Mouse (Mus musculus) telencephalon, adult 2 months (tissue): ENCODE data around the gene Cd36.
"Not testable (repeated sequence)": the region's sequence is repeated elsewhere in the genome, so short reads cannot be mapped to it uniquely, and the experiment has no call there.

Source experiments
- DNase-seq: peaks from one replicate; pipeline ENCODE4 v3.0.0-alpha.2; 2011; ENCODE audit warnings: low read depth, low spot score

Cd36 gene

DNA sequence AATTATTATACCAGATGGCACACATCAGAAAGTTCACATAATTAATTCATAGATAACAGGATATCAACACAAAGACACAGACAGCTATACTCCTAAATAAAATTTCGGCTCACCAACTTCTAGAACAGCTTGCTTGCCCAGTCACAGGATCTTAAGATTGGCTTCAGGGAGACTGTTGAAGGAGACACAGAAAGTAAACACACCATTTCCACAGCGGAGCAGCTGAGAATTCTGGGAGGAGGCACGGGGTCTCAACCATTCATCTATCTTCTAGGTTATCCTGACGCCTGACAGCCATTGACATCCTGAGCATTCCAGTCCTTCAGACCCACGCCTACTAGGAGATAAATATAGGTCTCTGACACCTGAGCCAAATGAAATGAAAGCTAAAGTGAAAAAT lies at the start of gene Cd36:
Cd36 (minus strand) TSS at position 204 of the 400 bp plus-strand sequence.
- no peak for DNase-seq

DNA sequence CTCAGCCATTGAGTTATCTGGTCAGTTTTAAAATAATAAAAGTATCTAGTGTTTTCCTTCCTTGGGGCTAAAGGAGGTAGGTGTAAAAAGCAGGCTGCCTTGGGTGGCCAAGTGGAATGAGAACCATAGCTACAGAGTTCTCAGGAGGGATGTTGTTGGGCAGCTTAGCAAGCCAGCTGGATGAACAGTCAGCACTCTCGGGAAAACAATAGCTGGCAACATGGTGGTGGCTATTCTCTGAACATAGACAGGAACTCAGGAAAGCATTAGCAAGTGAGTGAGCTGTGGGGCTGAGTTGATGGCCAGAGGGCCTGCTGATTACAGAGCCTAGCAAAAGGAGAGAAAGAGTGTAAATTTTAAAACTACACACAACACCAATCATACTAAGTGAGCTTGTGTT lies 45.9 kb upstream of the Cd36 start:
- DNase-seq: no peak

DNA sequence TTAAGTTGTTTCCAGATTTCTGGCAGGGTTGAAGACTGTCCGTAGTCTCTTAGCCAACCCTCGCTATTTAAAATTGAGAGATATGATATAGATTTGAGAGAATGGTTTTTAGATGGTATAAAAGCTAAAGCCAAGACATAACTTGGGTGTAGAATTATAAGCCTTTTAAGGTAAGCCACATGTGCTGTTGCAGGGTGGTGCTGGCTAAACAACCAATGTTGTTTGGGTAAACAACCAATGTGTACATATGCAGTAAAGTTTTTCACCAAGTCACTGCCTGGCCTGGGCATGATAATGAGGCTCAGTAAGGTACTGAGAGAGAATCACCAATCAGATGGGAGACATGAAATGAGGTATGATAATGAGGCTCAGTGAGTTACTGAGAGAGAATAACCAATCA lies 43.0 kb upstream of the Cd36 start:
- not testable (repeated sequence) for DNase-seq

DNA sequence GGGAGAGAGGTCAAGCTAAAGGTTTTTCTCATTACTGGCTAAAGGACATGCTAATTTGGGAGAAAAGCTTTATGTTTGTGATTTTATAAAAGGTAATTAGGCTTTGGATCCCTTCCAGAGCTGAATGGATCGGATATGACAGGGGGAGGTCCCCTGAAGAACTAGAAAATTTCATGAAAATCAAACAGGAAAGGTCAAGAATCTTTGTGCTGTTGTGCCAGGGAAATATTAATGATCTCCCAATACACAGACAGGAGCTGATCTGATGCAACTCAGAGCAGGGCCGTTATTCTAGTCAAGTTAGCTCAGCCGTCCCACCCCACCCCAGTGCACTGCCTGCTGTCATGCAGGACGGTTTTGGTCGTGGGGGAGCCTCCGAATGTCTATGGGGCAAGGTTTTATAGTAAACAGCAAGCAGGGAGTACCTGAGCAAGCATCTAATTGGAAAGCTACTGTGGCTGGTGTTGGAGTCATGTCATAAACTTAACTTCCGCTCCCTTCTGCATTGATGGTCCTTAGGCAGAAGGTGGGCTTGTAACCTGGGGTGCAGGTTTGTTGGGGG lies 40.5 kb upstream of the Cd36 start:
- DNase-seq: no peak

DNA sequence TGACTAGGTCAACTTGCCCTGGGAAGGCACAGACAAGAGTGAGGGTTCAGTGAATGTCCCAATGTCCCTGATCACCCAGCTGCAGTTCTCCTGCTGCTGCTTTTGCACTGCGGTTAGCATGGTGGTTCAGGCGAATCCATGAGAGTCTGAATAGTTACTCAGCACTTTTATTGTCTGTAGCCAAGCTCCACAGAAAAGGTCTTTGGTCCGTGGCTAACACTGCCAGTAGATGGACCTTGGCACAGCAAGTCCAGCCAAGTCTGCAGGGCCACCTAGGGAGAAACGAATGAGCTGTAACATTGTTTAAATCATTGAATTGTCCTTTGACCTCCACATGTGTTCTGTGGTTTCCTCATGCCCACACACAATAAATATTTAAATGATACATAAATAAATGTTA lies 39.9 kb upstream of the Cd36 start:
- DNase-seq: no peak

DNA sequence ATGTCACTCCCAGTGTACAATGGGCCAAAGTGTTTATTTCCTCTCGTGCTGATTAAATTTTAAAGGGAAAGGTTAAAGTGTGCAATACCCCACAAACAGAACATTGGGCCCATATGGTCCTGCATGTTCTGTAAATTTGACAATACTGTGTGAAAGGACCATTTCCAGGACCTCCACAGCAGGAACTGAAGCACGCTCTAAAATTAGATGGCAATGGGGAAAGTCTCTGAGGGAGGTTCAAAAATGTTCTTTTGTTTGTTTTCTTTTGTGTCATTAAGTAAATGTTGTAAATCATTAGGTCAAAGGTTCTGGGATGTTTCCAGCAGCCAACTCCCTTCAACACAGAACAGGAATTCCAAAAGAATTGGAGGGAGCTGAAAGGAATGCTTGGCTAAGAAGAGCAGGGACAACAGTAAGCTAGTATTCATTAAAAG lies 35.5 kb upstream of the Cd36 start:
- no peak for DNase-seq

DNA sequence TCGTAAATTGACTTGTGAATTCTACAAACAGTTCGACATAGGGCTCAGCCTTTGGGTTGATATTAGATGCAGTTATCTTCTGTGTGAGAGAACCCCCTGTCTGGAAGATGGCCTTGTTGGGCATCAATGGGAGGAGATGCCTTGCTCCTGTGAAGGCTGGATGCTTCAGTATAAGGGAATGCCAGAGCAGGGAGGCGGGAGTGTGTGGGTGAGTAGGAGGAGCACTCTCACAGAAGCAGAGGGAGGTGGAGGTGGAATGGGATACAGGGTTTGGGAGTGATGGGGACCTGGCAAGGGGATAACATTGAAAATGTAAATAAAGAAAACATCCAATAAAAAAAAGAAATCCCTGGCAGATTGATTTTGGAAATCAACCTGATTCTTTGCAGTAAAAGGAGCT lies 35.0 kb upstream of the Cd36 start:
- no peak for DNase-seq

DNA sequence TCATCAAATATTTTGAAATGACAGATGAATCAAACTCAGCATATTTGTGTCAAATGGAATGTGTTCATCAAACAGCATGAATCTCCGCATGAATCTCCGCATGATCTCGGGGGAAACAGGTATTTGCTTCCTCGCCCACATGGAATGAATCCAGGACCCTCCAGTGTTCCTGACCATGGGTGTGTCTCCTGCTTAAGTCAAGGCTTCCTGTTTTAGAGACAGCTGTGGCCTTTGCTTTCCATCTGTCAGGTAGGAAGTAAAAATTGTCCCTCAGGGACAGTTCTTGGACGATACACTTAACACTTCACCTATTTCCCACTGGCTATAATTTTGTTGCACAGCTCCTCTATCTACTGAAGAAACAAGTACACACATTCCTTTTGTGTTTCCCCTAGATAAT lies 30.4 kb upstream of the Cd36 start:
- DNase-seq: no peak

DNA sequence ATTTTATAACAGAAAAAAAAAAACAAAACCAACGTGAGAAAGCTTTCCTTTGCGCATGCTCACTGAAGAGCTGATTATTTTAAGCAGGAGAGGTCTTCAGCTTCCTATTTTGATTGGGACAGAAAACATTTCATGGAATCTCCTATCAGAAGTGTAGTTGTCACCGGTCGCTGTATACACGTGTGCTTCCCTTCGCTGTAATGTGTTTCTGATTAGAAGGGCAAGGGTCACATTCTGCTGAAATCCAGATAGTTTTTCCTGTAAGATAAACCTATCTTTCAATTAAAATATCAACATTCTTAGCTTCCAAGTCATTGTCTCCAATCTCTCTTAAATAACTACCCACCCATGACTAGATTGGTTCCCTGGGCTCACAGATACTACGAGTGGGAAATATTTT lies 16.2 kb upstream of the Cd36 start:
- DNase-seq: no peak

DNA sequence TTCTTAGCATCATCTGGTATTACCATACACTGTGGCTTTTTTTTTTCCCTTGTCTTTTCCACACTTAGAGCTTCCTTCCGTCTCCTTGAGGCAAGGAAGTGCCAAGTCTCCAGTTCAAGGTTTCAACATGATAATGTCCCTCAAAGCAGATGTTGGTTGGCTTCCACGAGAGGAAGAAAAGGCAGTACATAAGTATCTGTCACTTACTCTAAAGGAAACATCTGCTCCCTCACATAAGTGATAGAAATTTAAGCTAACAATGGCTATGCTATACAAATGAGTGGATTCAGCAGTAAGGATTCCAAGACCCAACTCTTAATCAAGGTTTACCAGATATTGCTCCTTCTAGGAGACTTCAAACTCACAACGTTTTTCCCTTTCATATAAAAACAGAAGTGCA lies 10.3 kb upstream of the Cd36 start:
- no peak for DNase-seq

DNA sequence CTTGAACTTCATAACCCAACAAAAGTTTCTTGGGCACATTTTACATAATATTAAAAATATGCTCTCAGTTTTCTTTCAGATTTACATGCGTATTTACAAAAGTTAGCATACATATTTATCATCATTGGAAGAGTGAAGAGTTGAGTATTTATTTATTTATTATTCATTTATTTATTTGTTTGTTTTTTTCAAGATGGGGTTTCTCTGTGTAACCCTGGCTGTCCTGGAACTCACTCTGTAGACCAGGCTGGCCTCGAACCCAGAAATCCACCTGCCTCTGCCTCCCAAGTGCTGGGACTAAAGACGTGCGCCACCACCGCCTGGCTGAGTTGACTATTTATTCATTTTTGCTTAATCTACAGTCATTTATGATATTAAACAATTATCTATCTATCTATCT lies 9.0 kb upstream of the Cd36 start:
- DNase-seq: not testable (repeated sequence)

DNA sequence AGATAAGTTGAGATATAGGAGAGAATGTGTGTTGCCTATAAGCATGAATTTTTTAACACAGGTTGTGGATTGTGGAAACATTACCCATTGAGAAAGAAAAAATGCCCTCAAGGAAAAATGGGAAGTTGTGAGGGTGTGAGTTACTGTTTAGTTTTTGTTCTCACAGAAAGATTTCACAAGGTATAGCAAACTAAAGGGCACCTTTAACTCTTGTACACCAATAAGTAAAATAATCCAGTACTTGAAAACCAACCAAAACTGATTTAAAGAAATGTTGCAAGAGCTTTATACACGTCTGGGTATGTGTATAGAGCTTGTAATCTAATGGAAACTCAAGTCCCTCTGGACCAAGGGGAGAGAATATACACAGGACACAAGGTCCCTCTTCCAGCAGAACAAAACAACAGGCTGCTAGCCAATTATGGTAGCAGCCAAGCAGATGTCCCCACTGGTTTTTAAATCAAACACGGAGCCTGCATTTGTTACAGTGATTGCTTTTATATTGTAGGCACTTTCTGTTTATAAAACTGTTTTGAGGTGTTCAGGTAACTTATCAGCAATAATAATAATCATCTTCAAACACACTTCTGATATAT lies 5.1 kb upstream of the Cd36 start:
- no peak for DNase-seq

DNA sequence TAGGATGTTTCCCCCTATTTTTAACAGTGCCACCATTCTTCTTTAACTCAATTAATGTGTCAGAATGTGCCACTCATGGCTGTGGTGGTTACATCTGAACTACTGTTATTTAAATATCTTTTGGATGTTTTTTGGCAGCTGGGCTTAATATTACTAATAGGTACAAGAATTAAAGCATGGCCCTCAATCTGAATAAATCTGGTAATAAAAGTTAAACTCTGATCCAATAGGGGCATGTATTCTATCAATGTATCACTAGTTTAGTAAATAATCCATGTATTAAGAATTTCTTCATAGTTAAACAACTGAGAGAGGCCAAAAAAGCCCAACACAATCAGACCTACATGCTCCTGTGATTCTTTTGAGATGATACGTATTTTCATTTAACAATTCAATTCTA lies 690 bp upstream of the Cd36 start:
- no peak for DNase-seq

DNA sequence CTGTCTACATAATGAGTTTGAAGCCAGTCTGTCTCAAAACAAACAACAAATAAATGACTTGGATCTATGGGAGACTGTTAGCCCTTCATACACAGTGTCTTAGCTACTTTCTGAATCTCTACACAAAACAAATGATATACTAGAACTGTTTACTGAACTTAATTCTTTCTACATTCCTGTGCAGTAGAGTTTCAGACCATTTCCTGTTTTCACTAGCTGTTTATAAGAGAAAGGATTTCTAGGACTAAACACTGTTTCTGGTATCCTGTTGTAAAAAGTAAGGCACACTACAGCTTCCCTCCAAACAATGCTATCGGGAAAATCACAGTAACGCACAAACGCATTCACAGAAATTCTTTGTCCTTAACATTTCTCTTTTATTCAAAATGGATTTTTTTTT lies 2.2 kb downstream of the Cd36 start:
- DNase-seq: no peak

DNA sequence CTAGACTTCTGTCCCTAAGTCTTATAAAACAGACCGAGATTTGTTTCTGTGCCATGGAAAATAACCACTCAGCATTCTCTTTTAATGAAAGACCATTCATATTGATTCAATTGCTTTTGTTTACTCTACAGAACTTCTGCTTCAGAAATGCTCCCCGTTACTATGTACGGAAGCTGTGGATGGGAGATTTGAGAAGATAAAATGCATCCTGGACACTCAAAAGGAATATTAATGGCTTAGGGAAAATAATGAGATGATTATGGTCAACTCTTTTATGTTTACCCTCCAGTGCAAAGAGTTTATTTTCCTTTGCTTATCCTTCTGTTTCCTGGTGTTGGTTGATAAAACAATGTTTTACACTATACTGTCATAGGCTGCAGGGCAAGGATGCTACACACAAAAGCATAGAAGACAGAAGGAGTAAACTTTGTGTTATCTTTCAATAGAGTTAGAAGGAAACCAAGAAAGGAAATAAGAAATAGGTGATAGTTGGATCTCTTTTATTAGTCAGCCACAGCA lies 5.2 kb downstream of the Cd36 start:
- DNase-seq: no peak

DNA sequence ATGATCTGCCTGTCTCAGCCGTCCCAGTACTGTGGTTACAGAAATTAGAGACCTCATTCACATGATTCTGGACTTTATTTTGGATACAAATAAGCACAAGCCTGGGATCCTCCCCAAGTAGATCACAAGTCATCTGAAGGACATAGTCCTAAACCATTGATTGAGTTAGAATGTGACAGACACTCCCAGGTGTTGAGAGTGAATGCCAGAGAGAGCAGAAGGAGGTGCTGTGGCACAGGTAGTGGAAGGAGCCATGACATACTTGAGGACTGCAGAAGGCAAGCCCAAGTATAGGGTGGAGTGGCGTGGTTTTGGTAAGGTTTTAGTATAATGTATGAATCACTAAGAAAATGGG lies 7.1 kb downstream of the Cd36 start:
- no peak for DNase-seq

DNA sequence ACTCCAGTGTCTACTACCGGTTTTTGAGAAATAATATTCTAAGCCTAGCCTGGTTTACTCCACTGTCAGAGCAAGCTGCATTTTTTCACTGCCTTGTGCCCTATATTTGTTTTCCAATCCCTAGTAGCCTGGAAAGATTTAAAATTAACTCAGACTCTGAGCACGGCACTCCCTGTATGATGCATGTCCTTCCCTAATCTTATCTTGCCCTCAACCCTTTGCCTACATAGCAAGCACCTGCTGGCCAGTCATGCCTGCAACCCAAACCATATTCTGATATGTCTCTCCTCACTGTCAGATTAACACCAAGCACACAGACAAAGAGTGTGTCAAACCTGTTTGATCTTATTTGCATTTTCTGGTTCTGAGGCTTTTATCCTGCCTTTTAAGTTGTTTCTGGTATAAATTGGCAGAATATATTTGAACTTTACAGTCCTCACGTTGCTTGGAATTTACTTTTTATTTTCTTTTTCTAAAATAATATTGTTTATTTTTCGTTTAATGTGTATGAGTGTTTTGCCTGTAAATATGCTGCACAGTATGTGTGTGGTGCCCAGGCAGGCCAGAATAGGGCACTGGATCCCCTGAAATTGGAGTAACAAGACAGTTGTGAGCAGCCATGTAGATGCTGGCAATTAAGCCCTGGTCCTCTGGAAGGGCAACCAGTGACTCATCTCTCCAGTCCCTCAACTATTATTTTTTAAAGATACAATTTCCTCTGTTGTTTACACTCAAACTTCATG lies 7.6 kb downstream of the Cd36 start:
- DNase-seq: no peak

DNA sequence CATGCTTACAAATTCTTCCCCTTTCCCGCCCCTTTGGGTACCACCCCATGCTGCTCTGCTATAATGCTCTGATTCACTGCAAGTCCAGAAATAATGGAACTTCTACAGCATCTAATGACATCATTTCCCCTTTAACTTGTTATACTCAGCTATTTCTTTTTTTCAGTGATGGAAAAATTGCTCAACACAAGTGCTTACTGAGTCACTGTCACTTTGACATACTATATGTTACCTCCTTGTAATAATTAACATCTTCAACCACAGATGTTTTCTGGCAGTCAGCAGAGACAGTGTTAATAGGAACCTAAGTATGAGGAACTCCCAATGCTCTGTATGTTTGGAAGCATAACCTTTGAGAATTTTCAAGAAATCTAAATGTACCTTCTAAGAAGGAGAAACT lies 8.7 kb downstream of the Cd36 start:
- DNase-seq: no peak

DNA sequence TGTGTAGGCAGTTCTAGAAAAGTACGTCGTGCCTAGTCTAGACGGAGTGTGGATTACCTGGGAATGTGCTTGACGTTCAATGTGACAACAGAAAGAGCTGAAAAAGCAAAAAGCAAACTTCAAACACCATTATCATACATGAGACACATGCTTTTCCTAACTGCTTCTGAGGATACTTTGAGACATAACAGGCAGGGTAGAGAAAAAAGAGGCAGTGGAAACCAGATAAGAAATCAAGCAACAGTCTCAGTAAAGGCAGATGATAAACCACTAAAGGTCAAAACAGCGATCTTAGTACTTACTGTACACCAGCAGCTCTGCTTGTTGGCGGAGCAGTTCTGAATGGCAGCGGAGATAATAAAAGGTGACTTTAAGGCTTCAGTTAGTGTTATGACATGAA lies 11.6 kb downstream of the Cd36 start:
- no peak for DNase-seq

DNA sequence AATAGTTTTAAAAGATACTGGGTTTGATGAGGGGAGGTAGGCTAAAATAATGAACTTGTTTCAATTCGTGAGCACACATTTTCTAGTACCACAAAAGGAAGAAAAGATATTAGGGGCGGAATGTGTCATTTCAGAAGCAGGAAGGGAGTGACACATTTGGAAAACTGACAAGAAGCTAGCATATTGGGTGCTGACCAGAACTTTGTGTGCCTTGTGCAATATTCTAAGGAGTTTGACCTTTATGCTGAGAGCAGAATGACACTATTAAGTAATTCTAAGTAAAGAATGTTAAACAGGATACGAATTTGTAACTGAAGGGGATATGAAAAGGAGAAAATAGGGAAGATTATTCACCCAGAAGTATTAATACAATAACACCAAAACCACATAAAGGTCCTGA lies 12.0 kb downstream of the Cd36 start:
- no peak for DNase-seq

DNA sequence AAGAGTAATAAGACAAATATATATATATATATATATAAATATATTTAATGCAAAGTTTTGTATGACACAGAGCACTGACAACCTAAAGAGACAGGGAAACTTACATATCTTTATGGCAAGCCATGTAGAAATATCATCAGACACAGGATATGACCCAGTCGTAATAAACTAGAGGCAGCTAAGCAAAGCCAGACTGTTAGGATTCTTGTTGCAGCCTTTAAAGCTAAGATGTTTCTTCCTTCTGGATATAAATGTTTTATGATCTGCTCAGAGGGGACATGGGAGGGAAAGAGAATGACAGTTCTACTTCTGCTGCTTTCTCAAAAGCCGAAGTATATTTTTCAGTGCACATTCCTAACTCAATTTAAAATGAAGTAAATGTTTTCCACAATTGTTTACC lies 14.3 kb downstream of the Cd36 start:
- no peak for DNase-seq

DNA sequence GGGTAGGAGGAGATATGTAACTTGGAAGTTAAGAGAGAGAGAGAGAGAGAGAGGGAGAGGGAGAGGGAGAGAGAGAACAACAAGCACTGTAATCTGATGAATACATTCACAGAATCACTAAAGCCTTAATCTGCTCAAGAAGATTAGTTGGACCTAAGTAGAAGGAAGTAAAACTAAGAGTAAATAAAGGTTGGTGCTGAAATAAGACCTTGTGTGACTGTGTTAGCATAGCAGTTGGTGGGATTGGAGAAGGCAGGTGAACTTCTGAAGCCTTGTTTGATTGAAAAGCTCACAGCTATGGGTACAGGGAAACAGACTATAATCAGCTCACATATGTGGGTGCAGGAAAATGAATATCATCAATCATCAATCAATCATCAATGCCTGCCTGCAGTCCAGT lies 23.2 kb downstream of the Cd36 start:
- DNase-seq: no peak

DNA sequence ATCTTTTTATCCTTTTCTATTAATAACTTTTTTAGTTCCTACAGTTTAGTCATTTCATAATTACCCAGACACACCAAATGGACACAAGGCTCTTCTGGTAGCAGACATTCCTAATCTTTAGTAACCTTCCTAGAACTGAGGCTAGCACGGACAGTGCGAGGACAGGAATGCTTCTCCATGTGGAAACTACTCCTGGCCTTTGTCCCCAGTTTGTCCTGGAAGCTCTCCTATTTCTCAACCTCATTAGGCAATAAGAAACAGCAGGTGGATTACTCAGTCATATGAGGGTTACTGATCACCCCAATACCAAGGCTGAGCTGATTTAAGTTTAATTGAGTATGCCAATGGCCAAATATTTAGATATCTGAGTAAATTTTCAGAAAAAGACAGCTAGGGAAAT lies 25.5 kb downstream of the Cd36 start:
- no peak for DNase-seq
